Mouse (Mus musculus) heart, embryonic 16.5 days (tissue): ENCODE measurements around the gene Rapgef2. TPM values are rescaled to one million over a fixed set of nuclear protein-coding genes. Genes with fewer than 3 reads are reported as not detected.
A peak's percentile ranks its signal among the peaks of the same experiment; 100 is the strongest.

ENCODE experiments used
- ATAC-seq: fragments of 200-750 bp; cut with Nextera tagmentation; replicated peaks from 2 replicates; pipeline ENCODE4 v1.8.0; 2017; ENCODE audit warnings: moderate number of reproducible peaks; ENCODE audit not compliant: insufficient read depth, low FRiP score; ENCODE audit errors: extremely low read depth
- H3K27ac ChIP-seq: fragments of 300-500 bp; sonication (generic); 2 replicates; pipeline ENCODE4 v1.5.1; 2014; ENCODE audit warnings: mild to moderate bottlenecking, low read length, control low read depth, moderate library complexity
- H3K27me3 ChIP-seq: fragments of 300-500 bp; sonication (generic); 2 replicates; pipeline ENCODE4 v1.6.1; 2014; ENCODE audit warnings: low read length, mixed read lengths; ENCODE audit not compliant: control insufficient read depth, insufficient read depth
- H3K36me3 ChIP-seq: fragments of 300-500 bp; sonication (generic); 2 replicates; pipeline ENCODE4 v1.6.1; 2014; ENCODE audit not compliant: control insufficient read depth, insufficient read depth
- H3K4me1 ChIP-seq: fragments of 300-500 bp; sonication (generic); 2 replicates; pipeline ENCODE4 v1.6.1; 2014; ENCODE audit warnings: low read length, mixed read lengths; ENCODE audit not compliant: control insufficient read depth, insufficient read depth
- H3K4me2 ChIP-seq: fragments of 300-500 bp; sonication (generic); 2 replicates; pipeline ENCODE4 v1.6.1; 2014; ENCODE audit warnings: low read depth, mild to moderate bottlenecking, control low read depth, low read length
- H3K4me3 ChIP-seq: fragments of 300-500 bp; sonication (generic); 2 replicates; pipeline ENCODE4 v1.5.1; 2014; ENCODE audit warnings: mild to moderate bottlenecking, control low read depth, low read length
- H3K9ac ChIP-seq: fragments of 300-500 bp; sonication (generic); 2 replicates; pipeline ENCODE4 v1.6.1; 2014; ENCODE audit warnings: low read length, control low read depth
- H3K9me3 ChIP-seq: fragments of 300-500 bp; sonication (generic); replicated peaks from 2 replicates; pipeline ENCODE4 v1.6.1; 2016; ENCODE audit warnings: low read length; ENCODE audit not compliant: control insufficient read depth
- WGBS: fragments of 180-500 bp; shearing (Covaris S2); extraction: QIAGEN DNeasy Blood & Tissue Kit; methylation state at CpG from one replicate; pipeline ENCODE4 v1.1.7; 2014; 5-methylcytosine and 5-hydroxymethylcytosine counted together
- polyA plus RNA-seq: library from polyadenylated mRNA; unstranded; fragments of >200 nt; fragmentation: Nextera tagmentation; extraction: Ambion mirVana; gene quantifications from 2 replicates; pipeline ENCODE4 v1.2.1, GENCODE M21; 2015

The Rapgef2 gene
- polyA plus RNA-seq, 1 experiment from 2014 or later: 4.9 TPM

DNA sequence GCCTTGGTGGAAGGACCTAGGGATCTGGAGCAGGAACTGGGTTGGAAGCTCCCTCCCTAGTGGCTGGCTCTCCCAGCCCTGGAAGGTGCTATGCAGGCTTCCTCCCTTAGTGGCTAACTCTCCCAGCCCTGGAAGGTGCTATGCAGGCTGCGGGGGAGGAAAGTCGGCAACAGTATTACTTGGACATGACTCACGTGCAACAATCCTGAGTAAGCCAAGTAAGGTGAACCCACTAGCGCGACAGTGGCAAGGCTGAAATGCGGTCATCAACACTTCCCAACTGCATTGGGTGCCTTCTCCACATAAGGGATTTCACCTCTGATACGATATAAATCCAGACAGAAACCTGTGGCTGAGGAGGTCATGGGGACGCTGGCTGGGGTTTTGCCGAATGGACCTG lies 42.0 kb downstream of the Rapgef2 start:
- Histone ChIP-seq H3K9ac (no peak overlapping the region), H3K36me3 (no peaks in the 10 kb centered on the region), H3K9me3 (no peaks in the 10 kb centered on the region), H3K4me2 (no peak overlapping the region), H3K27ac (no peak overlapping the region; the same call in 1 of the 2 replicates), H3K4me3 (no peak overlapping the region), H3K27me3 (no peaks in the 10 kb centered on the region), H3K4me1 (peaks cover 34% of the 10 kb centered on the region)
- no peak for ATAC-seq
- 62% methylated on average over 9 of the region's 9 CpGs for WGBS

GRCm38 (mm10) chr3:79242922-79243705 lies 43.2 kb downstream of the Rapgef2 start:
- Histone ChIP-seq H3K36me3 (no peaks in the 10 kb centered on the region), H3K4me2 (no peak overlapping the region), H3K4me1 (peaks cover 40% of the 10 kb centered on the region), H3K9ac (no peak overlapping the region), H3K27ac (no peak overlapping the region), H3K4me3 (no peak overlapping the region), H3K9me3 (no peaks in the 10 kb centered on the region), H3K27me3 (no peaks in the 10 kb centered on the region)
- ATAC-seq: no peak
- WGBS: 63% methylated on average over 12 of the region's 12 CpGs

GRCm38 (mm10) chr3:79242298-79242697 lies 44.0 kb downstream of the Rapgef2 start:
- WGBS: 62% methylated on average over 8 of the region's 8 CpGs
- Histone ChIP-seq H3K27ac (no peak overlapping the region), H3K9me3 (no peaks in the 10 kb centered on the region), H3K27me3 (no peaks in the 10 kb centered on the region), H3K36me3 (no peaks in the 10 kb centered on the region), H3K9ac (no peak overlapping the region), H3K4me1 (peaks cover 39% of the 10 kb centered on the region), H3K4me3 (no peak overlapping the region), H3K4me2 (no peak overlapping the region)
- ATAC-seq: no peak

DNA sequence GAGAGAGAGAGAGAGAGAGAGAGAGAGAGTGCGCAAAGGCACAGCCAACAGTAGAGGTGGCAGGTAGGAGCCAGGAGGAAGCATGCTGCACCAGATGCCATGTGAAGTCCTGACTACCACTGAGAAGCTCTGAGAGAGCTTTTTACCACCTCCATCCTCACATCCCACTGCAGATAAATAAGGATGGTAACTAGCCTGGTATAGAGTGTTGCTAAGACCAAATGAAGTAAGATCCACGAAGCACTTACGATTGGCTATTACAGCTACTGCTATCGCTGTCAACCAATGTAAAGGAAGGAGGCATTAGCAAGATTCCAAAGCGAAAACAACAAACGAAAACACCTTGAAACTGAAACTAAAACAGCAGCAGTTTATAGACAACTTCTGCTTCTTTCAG lies 47.3 kb downstream of the Rapgef2 start:
- Histone ChIP-seq H3K27me3 (no peaks in the 10 kb centered on the region), H3K4me1 (peaks cover 36% of the 10 kb centered on the region), H3K4me2 (peak overlapping the region; percentile 27), H3K4me3 (no peak overlapping the region), H3K9me3 (no peaks in the 10 kb centered on the region), H3K27ac (peak overlapping the region; percentile 52; the same call in 1 of the 2 replicates), H3K9ac (peak overlapping the region; percentile 12; the same call in 1 of the 2 replicates), H3K36me3 (no peaks in the 10 kb centered on the region)
- ATAC-seq: no peak
- 75% methylated on average over 6 of the region's 6 CpGs for WGBS

- Histone ChIP-seq H3K4me1 (peaks cover 40% of the 10 kb centered on the region), H3K27ac (peak overlapping the region; percentile 52), H3K9me3 (no peaks in the 10 kb centered on the region), H3K27me3 (no peaks in the 10 kb centered on the region), H3K4me3 (no peak overlapping the region), H3K36me3 (no peaks in the 10 kb centered on the region), H3K4me2 (no peak overlapping the region), H3K9ac (peak overlapping the region; percentile 12; the same call in 1 of the 2 replicates)
- ATAC-seq: no peak
- WGBS: 31% methylated on average over 4 of the region's 4 CpGs
Measured at GRCm38 (mm10) chr3:79238456-79239065, 47.8 kb downstream of the Rapgef2 start.

DNA sequence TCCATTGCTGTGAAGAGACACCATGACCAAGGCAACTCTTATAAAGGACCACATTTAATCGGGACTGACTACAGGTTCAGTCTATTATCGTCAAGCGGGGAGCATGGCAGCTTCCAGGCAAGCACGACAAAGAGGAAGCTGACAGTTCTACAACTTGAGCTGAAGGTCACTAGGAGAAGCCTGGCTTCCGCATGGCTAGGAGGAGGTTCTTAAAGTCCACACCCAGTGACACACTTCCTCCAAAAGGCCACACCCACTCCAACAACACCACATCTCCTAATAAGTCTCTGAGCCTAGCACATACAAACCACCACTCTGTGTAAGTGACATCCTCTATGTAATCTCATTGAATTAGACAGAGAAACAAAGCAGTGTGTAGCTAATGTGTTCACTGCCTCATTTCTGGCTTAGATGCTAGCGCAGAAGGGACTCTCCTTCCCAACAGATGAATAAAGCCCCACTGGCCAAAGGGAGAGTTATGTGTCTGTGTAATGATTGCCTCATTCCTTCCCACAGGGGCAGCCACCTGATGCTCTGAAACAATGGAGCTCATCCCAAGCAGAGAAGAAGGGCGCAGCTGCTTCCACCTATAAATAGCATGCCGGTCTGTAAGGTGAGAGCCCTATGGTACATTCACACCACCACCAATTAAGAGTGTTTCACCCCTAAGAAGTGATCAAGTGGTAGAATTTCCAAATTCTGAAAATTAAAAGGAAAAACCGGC lies 48.5 kb downstream of the Rapgef2 start:
- no peaks in the 10 kb centered on the region for H3K9me3 ChIP-seq
- no peak overlapping the region for H3K4me3 ChIP-seq
- H3K9ac ChIP-seq: no peak overlapping the region
- peak; percentile 54 for ATAC-seq
- no peaks in the 10 kb centered on the region for H3K27me3 ChIP-seq
- H3K36me3 ChIP-seq: no peaks in the 10 kb centered on the region
- peaks cover 36% of the 10 kb centered on the region for H3K4me1 ChIP-seq
- H3K27ac ChIP-seq: peak overlapping the region; percentile 52
- 69% methylated on average over 9 of the region's 9 CpGs for WGBS
- H3K4me2 ChIP-seq: no peak overlapping the region

- Histone ChIP-seq H3K4me3 (no peak overlapping the region), H3K27ac (no peak overlapping the region), H3K27me3 (no peaks in the 10 kb centered on the region), H3K36me3 (no peaks in the 10 kb centered on the region), H3K4me2 (no peak overlapping the region), H3K9me3 (no peaks in the 10 kb centered on the region), H3K9ac (no peak overlapping the region), H3K4me1 (peaks cover 41% of the 10 kb centered on the region)
- ATAC-seq: no peak
- WGBS: 51% methylated on average over 3 of the region's 3 CpGs
Measured at GRCm38 (mm10) chr3:79234485-79234884, 51.8 kb downstream of the Rapgef2 start.

GRCm38 (mm10) chr3:79233478-79234415 lies 52.6 kb downstream of the Rapgef2 start:
- Histone ChIP-seq H3K27me3 (no peaks in the 10 kb centered on the region), H3K4me2 (peak overlapping the region; percentile 24), H3K9me3 (no peaks in the 10 kb centered on the region), H3K4me3 (no peak overlapping the region), H3K36me3 (no peaks in the 10 kb centered on the region), H3K27ac (peak overlapping the region; percentile 70), H3K4me1 (peaks cover 36% of the 10 kb centered on the region), H3K9ac (no peak overlapping the region)
- WGBS: 52% methylated on average over 13 of the region's 13 CpGs
- no peak for ATAC-seq
